Mouse (Mus musculus) R1 (cell line): ENCODE measurements around the gene Zfp13.

Experiments
- DNase-seq: peaks from one replicate; pipeline ENCODE4 v3.0.0-alpha.2; 2018; ENCODE audit warnings: low read depth, low spot score

Zfp13 gene

GRCm38 (mm10) chr17:23592208-23592925 is 6.9 kb downstream of the Zfp13 start:
- DNase-seq = peak; percentile 99

- peak; percentile 72 for DNase-seq
Observed at GRCm38 (mm10) chr17:23587253-23587652, 12.0 kb downstream of the Zfp13 start.

- DNase-seq = peak; percentile 94
Observed at GRCm38 (mm10) chr17:23585721-23586491, 13.4 kb downstream of the Zfp13 start.

GRCm38 (mm10) chr17:23584786-23585185 is 14.5 kb downstream of the Zfp13 start:
- DNase-seq = no peak

- peak; percentile 59 for DNase-seq
Observed at GRCm38 (mm10) chr17:23575951-23576552, 23.2 kb downstream of the Zfp13 start.

- DNase-seq = peak; percentile 71
Observed at GRCm38 (mm10) chr17:23574130-23574529, 25.2 kb downstream of the Zfp13 start.

DNA sequence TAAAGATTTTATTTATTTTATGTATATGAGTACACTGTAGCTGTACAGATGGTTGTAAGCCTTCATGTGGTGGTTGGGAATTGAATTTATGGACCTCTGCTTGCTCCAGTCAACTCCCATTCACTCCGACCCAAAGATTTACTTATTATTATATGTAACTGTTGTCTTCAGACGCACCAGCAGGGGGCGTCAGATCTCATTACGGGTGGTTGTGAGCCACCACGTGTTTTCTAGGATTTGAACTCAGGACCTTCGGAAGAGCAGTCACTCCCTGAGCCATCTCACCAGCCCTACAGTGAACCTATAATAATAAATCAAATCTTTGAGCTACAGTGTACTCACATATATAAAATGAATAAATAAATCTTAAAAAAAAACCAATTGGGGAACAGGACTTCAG is 27.2 kb downstream of the Zfp13 start:
- peak; percentile 46 for DNase-seq

- peak; percentile 47 for DNase-seq
Observed at GRCm38 (mm10) chr17:23571084-23571483, 28.2 kb downstream of the Zfp13 start.

DNA sequence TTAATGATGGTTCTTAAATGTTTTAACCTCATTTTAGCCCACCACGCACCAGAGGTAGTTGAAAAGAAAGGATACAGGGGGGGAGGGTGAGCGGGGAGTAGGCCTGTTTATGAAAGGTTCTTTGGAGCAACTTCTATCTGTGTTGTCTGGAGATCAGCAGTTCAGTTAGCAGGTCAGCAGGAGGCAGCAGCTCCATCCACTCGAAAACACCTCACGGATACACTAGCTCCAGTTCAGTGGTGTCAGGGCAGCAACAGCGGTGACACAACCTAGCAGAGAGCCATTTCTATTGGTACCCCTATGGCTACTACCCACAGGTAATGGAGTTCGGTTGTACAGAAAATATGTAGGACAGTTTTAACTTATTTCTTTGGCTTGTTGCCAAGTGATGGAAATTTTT is 29.3 kb downstream of the Zfp13 start:
- DNase-seq = peak; percentile 75

DNA sequence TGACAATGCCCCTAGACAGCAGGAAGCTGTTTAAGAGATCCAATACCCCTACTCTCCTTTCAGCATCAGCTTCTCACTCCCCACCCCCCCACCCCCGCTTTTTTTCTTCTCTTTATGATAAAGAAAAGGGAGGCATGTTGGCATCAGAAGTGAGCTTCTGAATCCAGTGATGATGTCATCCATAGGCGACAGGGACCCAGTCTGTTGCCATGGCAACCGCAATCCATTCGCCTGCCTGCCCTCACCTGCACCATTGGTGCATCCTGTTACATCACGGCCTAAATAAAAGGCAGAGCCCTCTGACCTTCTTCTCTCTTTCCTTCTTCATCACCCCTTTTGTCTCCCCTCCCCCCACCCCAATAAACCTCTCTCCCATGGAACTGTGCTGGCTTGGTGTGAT is 30.9 kb downstream of the Zfp13 start:
- peak; percentile 81 for DNase-seq

- DNase-seq = peak; percentile 51
Observed at GRCm38 (mm10) chr17:23566787-23567186, 32.5 kb downstream of the Zfp13 start.

DNA sequence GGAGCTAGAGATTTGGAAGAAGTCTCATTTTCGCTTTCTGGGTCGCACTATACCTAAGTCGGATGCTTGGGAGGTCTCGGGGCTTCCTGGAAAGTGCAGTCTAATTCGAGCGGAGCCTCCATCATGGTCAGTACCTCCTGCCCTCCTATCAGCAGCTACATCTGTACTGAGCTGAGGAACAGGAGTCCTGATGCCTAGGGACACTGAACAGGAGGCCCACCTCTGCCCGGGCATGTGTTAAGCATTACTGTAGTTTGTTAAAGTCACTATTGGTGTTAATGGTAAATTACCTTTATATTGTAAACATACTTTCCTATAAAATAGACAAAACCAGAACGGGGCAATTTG is 34.9 kb downstream of the Zfp13 start:
- no peak for DNase-seq

- DNase-seq = peak; percentile 95
Observed at GRCm38 (mm10) chr17:23563595-23564367, 35.5 kb downstream of the Zfp13 start, which contains the start of gene Zfp213. Gene Zfp213 (minus strand): TSS chr17:23564238.

DNA sequence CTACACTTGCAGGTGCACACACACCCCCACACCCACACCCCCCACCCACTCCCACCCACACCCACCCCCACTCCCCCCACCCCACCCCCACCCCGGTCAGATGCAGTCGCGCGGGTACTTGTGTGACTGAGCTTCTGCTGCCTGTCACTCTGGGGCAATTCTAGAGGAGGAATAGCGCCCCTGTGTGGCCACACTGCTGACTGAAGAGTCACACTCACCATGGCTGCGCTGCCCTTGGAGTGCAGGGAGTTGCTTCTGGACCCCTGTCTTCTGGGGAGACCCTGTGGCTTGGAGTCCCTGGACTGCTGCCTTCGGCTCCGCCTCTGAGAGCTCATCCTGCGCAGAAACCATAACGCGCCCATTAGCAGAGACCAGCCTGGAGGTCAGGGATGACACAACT is 39.5 kb downstream of the Zfp13 start:
- DNase-seq = peak; percentile 84

DNA sequence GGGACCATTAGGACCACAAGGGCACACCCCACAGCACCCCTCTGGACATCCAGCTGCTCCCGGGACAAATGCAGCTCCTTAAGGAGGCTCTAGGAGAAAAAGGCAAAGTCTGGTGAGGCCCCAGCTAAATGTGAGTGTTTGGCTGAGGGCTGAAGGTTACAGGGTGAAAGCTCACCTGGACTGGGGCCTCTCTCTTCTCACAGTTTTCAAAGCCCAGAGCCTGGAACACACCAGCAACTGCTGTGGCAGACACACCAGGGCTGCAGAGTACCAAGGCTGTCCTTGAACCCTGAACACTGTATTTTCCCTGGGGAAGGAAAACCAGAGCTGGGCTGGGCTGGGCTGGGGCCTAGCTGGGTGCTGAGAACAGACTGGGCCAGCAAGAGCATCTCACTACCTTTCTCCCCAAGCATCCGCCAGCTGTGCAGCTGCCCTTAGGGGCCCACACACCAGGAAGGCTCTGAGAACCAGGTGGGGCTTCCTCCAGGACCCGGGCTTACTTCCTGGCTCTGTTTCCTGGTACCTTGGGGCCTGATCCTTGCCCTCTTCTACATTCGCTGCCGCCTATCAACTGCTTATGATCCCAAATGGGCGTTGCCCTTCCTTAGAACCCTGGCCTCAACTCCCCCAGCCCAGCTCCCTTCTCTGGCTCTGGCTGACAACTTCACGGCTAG is 43.9 kb downstream of the Zfp13 start:
- no peak for DNase-seq

DNA sequence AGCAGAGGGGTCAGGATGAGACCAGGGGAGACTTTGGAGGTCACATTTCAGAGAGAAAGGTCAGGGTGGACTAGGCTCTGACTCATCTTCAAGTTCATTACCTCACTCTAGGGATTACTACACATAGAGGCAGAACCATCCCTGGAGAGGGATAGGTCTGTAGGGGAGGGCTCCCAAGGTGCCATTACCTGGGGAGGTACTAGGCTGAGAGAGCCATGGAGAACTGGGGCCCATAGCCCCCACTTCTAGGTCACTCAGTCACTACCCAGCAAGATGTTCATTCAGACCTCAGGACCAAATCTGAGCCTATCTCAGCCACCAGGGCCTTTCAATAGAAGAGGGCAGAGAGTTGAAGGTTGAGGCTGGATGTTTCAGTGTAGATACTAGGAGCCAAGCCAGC is 45.0 kb downstream of the Zfp13 start:
- DNase-seq = no peak

- no peak for DNase-seq
Observed at GRCm38 (mm10) chr17:23553634-23554120, 45.6 kb downstream of the Zfp13 start.

DNA sequence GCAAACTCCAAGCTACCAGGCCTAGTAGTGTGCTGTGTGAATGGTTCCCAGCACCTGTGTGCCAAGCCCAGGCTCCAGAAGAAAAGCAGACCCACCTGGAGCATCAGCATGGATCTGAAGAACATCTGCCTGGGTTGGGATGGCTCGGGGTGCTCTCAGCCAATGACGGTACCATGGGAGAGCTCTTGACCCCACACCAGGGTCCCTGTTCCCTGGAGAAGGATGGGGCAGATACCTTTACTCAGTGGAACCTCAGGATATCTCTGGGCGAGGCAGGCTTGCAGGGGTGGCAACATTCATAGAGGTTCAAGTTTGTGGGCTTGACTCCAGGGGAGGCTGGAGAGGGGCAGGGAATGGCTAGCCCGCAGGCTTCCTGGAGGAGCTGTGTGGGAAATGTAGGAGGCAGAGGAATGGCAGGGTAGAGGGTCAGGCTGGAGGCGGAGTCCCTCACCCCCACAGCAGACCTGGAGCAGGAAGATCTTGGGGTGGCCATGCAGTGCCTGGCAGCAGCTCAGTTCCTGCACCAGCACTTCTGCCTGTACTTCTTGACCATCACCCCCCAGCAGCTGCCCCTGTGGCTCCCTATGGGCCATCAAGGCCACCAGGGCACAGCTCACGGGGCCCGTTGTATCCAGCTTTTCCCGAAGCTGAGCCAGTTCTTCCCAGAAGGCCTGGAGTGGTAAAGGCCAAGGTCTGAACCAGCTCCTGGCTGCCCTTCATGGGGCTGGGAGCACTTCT is 46.2 kb downstream of the Zfp13 start:
- no peak for DNase-seq

DNA sequence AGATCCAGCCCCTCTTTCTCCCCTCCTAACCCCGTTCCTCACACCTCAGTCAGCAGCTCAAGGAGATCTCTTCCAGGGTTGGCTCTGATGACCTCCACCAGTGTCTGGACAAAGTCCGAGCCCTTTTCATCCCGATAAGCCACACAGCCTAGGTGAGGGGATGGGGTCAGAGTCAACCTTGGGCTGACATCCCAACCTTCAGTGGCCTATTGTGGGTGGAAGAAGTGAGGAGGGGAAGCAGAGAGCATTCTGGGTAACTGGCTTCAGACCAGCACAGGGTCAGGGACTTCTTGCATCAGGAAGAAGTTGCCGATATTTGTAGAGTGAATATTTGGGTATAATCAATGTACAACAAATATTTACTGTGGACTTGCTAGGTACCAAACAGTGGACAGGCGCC is 47.3 kb downstream of the Zfp13 start:
- DNase-seq = no peak

GRCm38 (mm10) chr17:23551416-23551815 is 47.9 kb downstream of the Zfp13 start:
- no peak for DNase-seq
